Mouse (Mus musculus): ENCODE data around the gene Gpcpd1. TPM values are rescaled to one million over a fixed set of nuclear protein-coding genes. Genes with fewer than 3 reads are reported as not detected.

Gene Gpcpd1
- polyA plus RNA-seq, 1 experiment from 2014 or later, result 33.7 TPM

DNA sequence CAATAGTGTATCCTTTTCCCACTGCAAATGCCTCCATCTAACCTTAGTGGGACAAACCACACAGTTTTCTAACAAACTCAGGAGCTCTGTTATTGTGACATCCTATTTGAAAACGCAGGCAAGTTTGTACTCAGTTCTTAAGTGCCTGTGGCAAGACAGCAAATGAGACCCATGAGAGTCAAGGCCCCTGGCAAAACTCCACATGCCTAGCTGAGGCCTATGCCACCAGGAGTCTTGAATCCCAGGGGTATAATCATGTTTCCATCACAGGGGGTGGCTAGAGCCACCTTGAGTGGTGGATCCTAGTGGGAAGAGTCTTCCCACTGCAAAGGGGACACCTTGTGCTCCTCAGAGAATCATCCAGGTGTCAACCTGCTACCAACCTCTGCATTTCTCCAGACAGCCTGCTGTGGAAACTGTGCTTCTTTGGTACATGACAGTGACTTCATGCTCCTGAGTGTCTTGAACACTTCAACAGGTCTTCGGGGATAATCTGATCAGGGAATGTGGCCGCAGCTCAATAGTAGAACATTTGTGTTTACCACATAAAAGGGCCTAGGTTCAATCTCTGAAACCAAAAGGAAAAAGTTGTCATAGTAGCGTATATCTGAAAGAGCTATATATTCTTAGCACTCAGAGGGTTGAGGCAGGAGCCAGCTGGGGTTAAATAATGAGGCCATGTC lies 24.2 kb upstream of the Gpcpd1 start:
- Histone ChIP-seq H3K4me1 (replicated peaks; ENCODE audit: control insufficient read depth, insufficient read depth, low read length) (no peaks in the 10 kb centered on the region), H3K27me3 (replicated peaks; ENCODE audit: control insufficient read depth, insufficient read depth, low read length) (no peaks in the 10 kb centered on the region), H3K4me2 (replicated peaks; ENCODE audit: low read depth) (no peak overlapping the region), H3K9ac (ENCODE audit: low read depth, low read length) (no peak overlapping the region), H3K9me3 (ENCODE audit: control insufficient read depth) (no peaks in the 10 kb centered on the region), H3K36me3 (ENCODE audit: control insufficient read depth, insufficient read depth) (no peaks in the 10 kb centered on the region), H3K4me3 (ENCODE audit: low read depth, low read length) (no peak overlapping the region), H3K27ac (ENCODE audit: low read depth, low read length) (no peak overlapping the region)
- no peak for ATAC-seq
- WGBS, result 90% methylated on average over 4 of the region's 4 CpGs
- no peak for TF ChIP-seq CTCF (IDR thresholded peaks at IDR 0.05; ENCODE audit: low read depth)

DNA sequence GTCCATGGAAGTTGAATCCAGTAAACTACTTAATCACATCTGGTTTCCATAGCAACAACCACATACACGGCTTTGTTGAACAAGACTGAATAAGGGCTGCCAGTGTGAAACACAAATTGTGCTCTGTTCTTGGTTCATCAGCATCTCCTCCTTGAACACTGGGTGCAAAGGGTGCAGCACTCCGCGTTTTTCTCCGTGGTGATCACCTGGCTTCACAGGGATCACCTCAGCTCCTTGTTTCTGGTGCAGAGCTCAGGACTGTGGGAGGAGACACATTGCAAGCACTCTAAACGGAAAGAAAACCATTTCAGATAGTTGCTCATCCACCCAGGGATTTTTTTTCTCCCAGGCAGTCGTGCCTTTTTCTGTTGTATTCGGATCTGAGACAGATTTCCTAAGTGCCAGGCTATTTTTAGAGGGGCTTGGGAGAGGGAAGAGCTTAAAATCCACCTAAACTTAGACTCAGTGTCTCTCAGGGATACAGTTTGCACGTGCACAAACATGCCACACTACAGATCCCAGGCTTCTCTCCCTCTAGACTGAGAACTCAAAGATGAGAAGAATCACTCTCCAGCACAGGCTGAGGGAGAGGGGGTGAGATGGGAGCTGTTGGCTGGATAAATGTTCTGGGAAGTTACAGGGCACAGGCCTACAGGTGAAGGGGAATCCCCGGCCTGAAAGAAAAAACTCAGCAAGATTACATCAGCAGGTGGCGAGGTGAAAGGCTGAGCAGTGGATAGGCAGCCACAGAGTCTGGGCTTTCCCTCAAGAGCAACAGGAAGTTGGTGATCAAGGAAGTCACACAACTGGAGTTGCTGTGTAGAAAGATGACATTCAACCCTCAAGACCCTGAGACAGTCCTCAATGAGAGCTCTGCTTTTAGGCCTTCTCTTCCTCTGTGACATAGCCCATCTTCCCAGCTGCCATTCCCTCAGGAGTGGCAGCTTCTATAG lies 19.9 kb upstream of the Gpcpd1 start:
- H3K4me2 ChIP-seq (replicated peaks; ENCODE audit: low read depth), result no peak overlapping the region
- no peaks in the 10 kb centered on the region for H3K36me3 ChIP-seq (ENCODE audit: control insufficient read depth, insufficient read depth)
- 44% methylated on average over 10 of the region's 10 CpGs for WGBS
- H3K9me3 ChIP-seq (ENCODE audit: control insufficient read depth), result no peaks in the 10 kb centered on the region
- ATAC-seq, result peak; percentile 90
- no peak overlapping the region; the same call in 1 of the 2 replicates for H3K27ac ChIP-seq (ENCODE audit: low read depth, low read length)
- H3K4me3 ChIP-seq (ENCODE audit: low read depth, low read length), result no peak overlapping the region
- TF ChIP-seq CTCF (IDR thresholded peaks at IDR 0.05; ENCODE audit: low read depth), result peak; percentile 26; the same call in 1 of the 2 replicates
- H3K4me1 ChIP-seq (replicated peaks; ENCODE audit: control insufficient read depth, insufficient read depth, low read length), result no peaks in the 10 kb centered on the region
- H3K27me3 ChIP-seq (replicated peaks; ENCODE audit: control insufficient read depth, insufficient read depth, low read length), result no peaks in the 10 kb centered on the region
- H3K9ac ChIP-seq (ENCODE audit: low read depth, low read length), result no peak overlapping the region

DNA sequence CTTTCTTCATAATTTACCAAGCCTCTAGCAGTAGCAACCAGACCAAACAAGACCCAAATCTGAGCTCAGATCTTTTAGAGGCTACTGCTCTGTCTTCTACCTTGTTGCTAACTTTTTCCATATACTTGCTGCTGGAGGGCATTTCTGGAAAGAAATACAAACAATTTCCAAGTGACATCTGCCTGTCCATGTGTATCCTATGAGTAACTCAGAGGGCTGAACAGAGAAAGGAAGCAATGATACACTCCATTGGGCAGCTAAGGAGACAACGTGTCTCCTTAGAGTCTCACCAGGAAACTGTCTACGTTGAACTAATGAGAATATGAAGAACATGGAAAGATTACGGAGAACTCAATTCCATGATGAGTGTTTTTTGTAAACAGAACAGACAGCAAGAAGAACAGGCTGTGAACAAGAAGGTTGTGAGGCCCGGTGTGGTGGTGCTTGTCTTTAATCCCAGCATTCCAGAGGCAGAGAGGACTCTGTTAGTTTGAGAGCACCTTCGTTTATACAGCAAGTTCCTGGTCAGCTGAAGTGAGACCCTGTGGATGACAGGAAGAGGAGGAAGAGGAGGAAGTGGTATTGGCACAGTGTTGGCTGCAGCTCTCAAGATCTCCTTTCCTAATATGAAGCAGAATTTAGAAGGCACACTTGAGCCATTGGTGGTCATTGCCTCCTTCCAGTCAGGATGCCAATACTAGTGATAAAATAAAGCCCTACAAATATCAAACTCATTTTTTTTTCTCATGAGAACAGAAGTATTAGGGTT lies 18.4 kb upstream of the Gpcpd1 start:
- H3K9me3 ChIP-seq (ENCODE audit: control insufficient read depth), result no peaks in the 10 kb centered on the region
- no peak overlapping the region for H3K4me3 ChIP-seq (ENCODE audit: low read depth, low read length)
- H3K27ac ChIP-seq (ENCODE audit: low read depth, low read length), result no peak overlapping the region
- WGBS, result 55% methylated on average over 5 of the region's 5 CpGs
- no peak for TF ChIP-seq CTCF (IDR thresholded peaks at IDR 0.05; ENCODE audit: low read depth)
- H3K36me3 ChIP-seq (ENCODE audit: control insufficient read depth, insufficient read depth), result no peaks in the 10 kb centered on the region
- H3K4me2 ChIP-seq (replicated peaks; ENCODE audit: low read depth), result no peak overlapping the region
- no peak for ATAC-seq
- H3K27me3 ChIP-seq (replicated peaks; ENCODE audit: control insufficient read depth, insufficient read depth, low read length), result no peaks in the 10 kb centered on the region
- H3K9ac ChIP-seq (ENCODE audit: low read depth, low read length), result no peak overlapping the region
- H3K4me1 ChIP-seq (replicated peaks; ENCODE audit: control insufficient read depth, insufficient read depth, low read length), result no peaks in the 10 kb centered on the region

DNA sequence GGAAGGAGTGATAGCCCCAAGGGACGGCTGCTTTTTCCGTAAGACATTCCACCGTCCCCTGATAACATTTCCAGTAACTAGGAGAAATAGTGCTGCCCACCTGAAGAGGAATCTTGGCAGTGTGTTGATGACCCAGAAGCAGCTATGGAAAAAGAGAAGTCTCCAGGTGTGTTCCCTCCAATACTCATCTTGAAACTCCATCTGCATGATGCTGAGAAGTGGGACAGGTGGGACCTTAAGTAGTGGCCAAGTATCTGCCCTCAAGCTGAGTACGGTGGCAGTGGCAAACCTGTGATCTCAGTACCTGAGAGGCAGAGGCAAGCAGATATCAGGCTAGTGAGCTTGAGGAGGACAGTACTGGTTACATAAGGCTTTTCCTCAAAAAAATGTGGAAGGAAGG lies 17.4 kb upstream of the Gpcpd1 start:
- 77% methylated on average over 4 of the region's 4 CpGs for WGBS
- no peak overlapping the region for H3K4me3 ChIP-seq (ENCODE audit: low read depth, low read length)
- ATAC-seq, result no peak

DNA sequence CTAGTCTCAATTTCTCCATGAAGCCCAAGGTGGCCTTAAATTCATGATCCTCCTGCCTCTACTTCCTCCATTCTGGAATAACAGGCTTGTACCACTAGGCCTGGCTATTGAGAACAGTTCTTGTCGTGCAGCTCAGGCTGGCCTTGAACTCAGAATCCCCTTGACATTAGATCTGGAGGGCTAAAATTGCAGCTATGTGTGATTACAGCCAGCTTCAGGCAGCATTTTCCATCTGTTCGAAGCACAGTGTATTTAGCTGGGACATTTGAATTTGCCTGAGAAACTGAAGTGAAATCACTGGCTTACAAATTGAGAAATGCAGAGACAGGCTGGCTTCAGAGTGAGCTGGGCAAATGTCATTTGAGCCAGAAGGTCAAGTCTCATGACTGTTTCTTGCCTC lies 16.2 kb upstream of the Gpcpd1 start:
- Histone ChIP-seq H3K27ac (ENCODE audit: low read depth, low read length) (no peak overlapping the region), H3K4me2 (replicated peaks; ENCODE audit: low read depth) (no peak overlapping the region), H3K9ac (ENCODE audit: low read depth, low read length) (no peak overlapping the region), H3K36me3 (ENCODE audit: control insufficient read depth, insufficient read depth) (no peaks in the 10 kb centered on the region), H3K4me3 (ENCODE audit: low read depth, low read length) (no peak overlapping the region), H3K9me3 (ENCODE audit: control insufficient read depth) (no peaks in the 10 kb centered on the region), H3K27me3 (replicated peaks; ENCODE audit: control insufficient read depth, insufficient read depth, low read length) (no peaks in the 10 kb centered on the region), H3K4me1 (replicated peaks; ENCODE audit: control insufficient read depth, insufficient read depth, low read length) (no peaks in the 10 kb centered on the region)
- no peak for ATAC-seq
- TF ChIP-seq CTCF (IDR thresholded peaks at IDR 0.05; ENCODE audit: low read depth), result no peak
- 78% methylated on average over 2 of the region's 2 CpGs for WGBS

More for the DNA sequence above, 17.4 kb upstream of the Gpcpd1 start:
- Histone ChIP-seq H3K4me2 (replicated peaks; ENCODE audit: low read depth) (no peak overlapping the region), H3K4me1 (replicated peaks; ENCODE audit: control insufficient read depth, insufficient read depth, low read length) (no peaks in the 10 kb centered on the region), H3K27ac (ENCODE audit: low read depth, low read length) (no peak overlapping the region), H3K36me3 (ENCODE audit: control insufficient read depth, insufficient read depth) (no peaks in the 10 kb centered on the region), H3K27me3 (replicated peaks; ENCODE audit: control insufficient read depth, insufficient read depth, low read length) (no peaks in the 10 kb centered on the region), H3K9me3 (ENCODE audit: control insufficient read depth) (no peaks in the 10 kb centered on the region), H3K9ac (ENCODE audit: low read depth, low read length) (no peak overlapping the region)
- no peak for TF ChIP-seq CTCF (IDR thresholded peaks at IDR 0.05; ENCODE audit: low read depth)

DNA sequence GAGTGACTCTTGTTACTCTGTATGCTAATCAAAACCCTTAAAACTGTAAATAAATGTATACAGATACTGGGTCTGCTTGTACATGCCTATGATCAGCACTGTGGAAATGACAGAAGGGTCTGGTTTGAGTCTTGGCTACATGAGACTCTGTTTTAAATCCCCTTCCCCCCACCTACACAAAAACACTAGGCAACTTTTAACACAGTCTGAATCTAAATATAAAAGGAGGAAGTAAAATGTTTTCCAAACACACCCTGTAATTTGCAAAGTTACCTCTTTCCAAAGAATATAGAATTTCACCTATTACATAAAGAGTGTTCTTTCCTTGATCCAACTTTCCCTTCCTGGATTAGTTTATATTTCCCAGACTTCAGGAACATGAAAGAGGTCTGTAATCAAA lies 14.2 kb upstream of the Gpcpd1 start:
- no peak overlapping the region for H3K9ac ChIP-seq (ENCODE audit: low read depth, low read length)
- no peak for ATAC-seq
- H3K27me3 ChIP-seq (replicated peaks; ENCODE audit: control insufficient read depth, insufficient read depth, low read length), result no peaks in the 10 kb centered on the region
- H3K9me3 ChIP-seq (ENCODE audit: control insufficient read depth), result no peaks in the 10 kb centered on the region
- H3K4me3 ChIP-seq (ENCODE audit: low read depth, low read length), result no peak overlapping the region
- H3K27ac ChIP-seq (ENCODE audit: low read depth, low read length), result no peak overlapping the region
- no peaks in the 10 kb centered on the region for H3K36me3 ChIP-seq (ENCODE audit: control insufficient read depth, insufficient read depth)
- H3K4me2 ChIP-seq (replicated peaks; ENCODE audit: low read depth), result no peak overlapping the region
- no peaks in the 10 kb centered on the region for H3K4me1 ChIP-seq (replicated peaks; ENCODE audit: control insufficient read depth, insufficient read depth, low read length)
- no peak for TF ChIP-seq CTCF (IDR thresholded peaks at IDR 0.05; ENCODE audit: low read depth)
